20 mouse cellular contexts compared by ENCODE assay signal in genomic region chr7:121579497-121579896, GRCm38 (mm10).
DNase-seq lines count a peak whose midpoint lies in the region; ATAC-seq and TF ChIP-seq lines count a peak whose summit lies in the region.
"Had no signal": no experiment of that assay in that cellular context is flagged by ENCODE, and none has a peak within 500 bp of the region (broad histone marks: within the 10 kb centered on the region; RNA-seq: fewer than 3 reads in every experiment).

No protein-coding gene starts in this region.

- peak; percentile 33 for DNase-seq in embryonic facial prominence, embryonic 11.5 days (ENCODE audit: low spot score)
- DNase-seq in embryonic facial prominence, embryonic 10.5 days (ENCODE audit: low spot score): no peak
- DNase-seq in hindbrain, postnatal 0 days (ENCODE audit: low spot score): no peak
- peak; percentile 24 for DNase-seq in brain, adult 2 months (ENCODE audit: low read depth, low spot score)
- DNase-seq in mesoderm, embryonic 11.5 days (ENCODE audit: low read depth, low spot score): peak; percentile 68
- no peak for DNase-seq in left cerebral cortex, adult 18-20 months (ENCODE audit: low spot score in 2 of 2)
- no peak for DNase-seq in frontal cortex, postnatal 25 days (ENCODE audit: low spot score in 2 of 2)
- DNase-seq: adrenal gland, postnatal 14 days; cerebellum, postnatal 10 days; gastrocnemius, postnatal 25 days; heart, postnatal 4 days; kidney, adult 2 months; right cerebral cortex, adult 18-20 months; thymus, postnatal 36 days had no signal

- no peak for TF ChIP-seq CTCF in hindbrain, postnatal 0 days (IDR thresholded peaks at IDR 0.05; ENCODE audit: low read depth)

- no peak overlapping the region for H3K27ac ChIP-seq in embryonic facial prominence, embryonic 11.5 days (replicated peaks; ENCODE audit: low read depth, low read length)
- no peak overlapping the region for H3K27ac ChIP-seq in embryonic facial prominence, embryonic 10.5 days (replicated peaks)
- peak overlapping the region; percentile 64; the same call in 1 of the 2 replicates for H3K27ac ChIP-seq in hindbrain, embryonic 12.5 days
- no peak overlapping the region for H3K27ac ChIP-seq in hindbrain, postnatal 0 days
- H3K27ac ChIP-seq: embryonic facial prominence, embryonic 15.5 days; limb, embryonic 13.5 days; liver, embryonic 15.5 days; stomach, embryonic 15.5 days had no signal

- H3K36me3 ChIP-seq in embryonic facial prominence, embryonic 11.5 days (replicated peaks; ENCODE audit: control insufficient read depth, insufficient read depth, low read depth, low read length): no peaks in the 10 kb centered on the region
- H3K36me3 ChIP-seq in embryonic facial prominence, embryonic 10.5 days (replicated peaks): no peaks in the 10 kb centered on the region
- H3K36me3 ChIP-seq in hindbrain, embryonic 12.5 days: no peaks in the 10 kb centered on the region
- H3K36me3 ChIP-seq in hindbrain, postnatal 0 days (ENCODE audit: insufficient read depth, low read length): no peaks in the 10 kb centered on the region
- H3K36me3 ChIP-seq: embryonic facial prominence, embryonic 15.5 days; limb, embryonic 13.5 days; liver, embryonic 15.5 days; stomach, embryonic 15.5 days had no signal

- H3K4me1 ChIP-seq in embryonic facial prominence, embryonic 11.5 days (ENCODE audit: control insufficient read depth, insufficient read depth, low read length): no peaks in the 10 kb centered on the region
- peaks cover 10% of the 10 kb centered on the region; the same call in 1 of the 2 replicates for H3K4me1 ChIP-seq in embryonic facial prominence, embryonic 10.5 days
- no peaks in the 10 kb centered on the region for H3K4me1 ChIP-seq in hindbrain, embryonic 12.5 days
- no peaks in the 10 kb centered on the region for H3K4me1 ChIP-seq in hindbrain, postnatal 0 days (ENCODE audit: insufficient read depth, low read length)
- H3K4me1 ChIP-seq: embryonic facial prominence, embryonic 15.5 days; limb, embryonic 13.5 days; liver, embryonic 15.5 days; stomach, embryonic 15.5 days had no signal

- no peak overlapping the region for H3K9ac ChIP-seq in embryonic facial prominence, embryonic 11.5 days (replicated peaks; ENCODE audit: low read length)
- no peak overlapping the region for H3K9ac ChIP-seq in hindbrain, embryonic 12.5 days
- no peak overlapping the region for H3K9ac ChIP-seq in hindbrain, postnatal 0 days (replicated peaks; ENCODE audit: low read length)
- H3K9ac ChIP-seq: embryonic facial prominence, embryonic 15.5 days; limb, embryonic 13.5 days; liver, embryonic 15.5 days; stomach, embryonic 15.5 days had no signal

- H3K4me3 ChIP-seq in embryonic facial prominence, embryonic 11.5 days (ENCODE audit: low read depth, low read length): no peak overlapping the region
- no peak overlapping the region for H3K4me3 ChIP-seq in embryonic facial prominence, embryonic 10.5 days
- H3K4me3 ChIP-seq in hindbrain, embryonic 12.5 days: no peak overlapping the region
- no peak overlapping the region for H3K4me3 ChIP-seq in hindbrain, postnatal 0 days (ENCODE audit: low read length)
- H3K4me3 ChIP-seq: embryonic facial prominence, embryonic 15.5 days; limb, embryonic 13.5 days; liver, embryonic 15.5 days; stomach, embryonic 15.5 days had no signal

- no peak for ATAC-seq in embryonic facial prominence, embryonic 11.5 days (replicated peaks; ENCODE audit: insufficient number of reproducible peaks, low FRiP score, low TSS enrichment, low read depth)
- ATAC-seq in hindbrain, embryonic 12.5 days (ENCODE audit: low FRiP score): no peak
- ATAC-seq in hindbrain, postnatal 0 days: no peak

- no peak overlapping the region for H3K4me2 ChIP-seq in embryonic facial prominence, embryonic 11.5 days (ENCODE audit: low read depth, low read length)
- H3K4me2 ChIP-seq in hindbrain, embryonic 12.5 days (replicated peaks): no peak overlapping the region
- H3K4me2 ChIP-seq in hindbrain, postnatal 0 days (ENCODE audit: low read depth, low read length): no peak overlapping the region
- H3K4me2 ChIP-seq: embryonic facial prominence, embryonic 15.5 days; heart, embryonic 11.5 days; limb, embryonic 13.5 days; liver, embryonic 15.5 days; stomach, embryonic 15.5 days had no signal

- H3K27me3 ChIP-seq in embryonic facial prominence, embryonic 11.5 days (ENCODE audit: control insufficient read depth, insufficient read depth, low read length): no peaks in the 10 kb centered on the region
- no peaks in the 10 kb centered on the region for H3K27me3 ChIP-seq in embryonic facial prominence, embryonic 10.5 days (replicated peaks; ENCODE audit: low read depth, poor library complexity, severe bottlenecking)
- no peaks in the 10 kb centered on the region for H3K27me3 ChIP-seq in hindbrain, embryonic 12.5 days
- H3K27me3 ChIP-seq in hindbrain, postnatal 0 days (ENCODE audit: insufficient read depth, low read length): no peaks in the 10 kb centered on the region
- H3K27me3 ChIP-seq: embryonic facial prominence, embryonic 15.5 days; limb, embryonic 13.5 days; liver, embryonic 15.5 days; stomach, embryonic 15.5 days had no signal

- 67% methylated on average over 4 of the region's 4 CpGs for WGBS in embryonic facial prominence, embryonic 11.5 days
- WGBS in embryonic facial prominence, embryonic 10.5 days: 63% methylated on average over 4 of the region's 4 CpGs
- 26% methylated on average over 4 of the region's 4 CpGs for WGBS in hindbrain, embryonic 12.5 days
- 6% methylated on average over 4 of the region's 4 CpGs for WGBS in hindbrain, postnatal 0 days

- H3K9me3 ChIP-seq in embryonic facial prominence, embryonic 11.5 days (replicated peaks; ENCODE audit: control insufficient read depth, low read length): no peaks in the 10 kb centered on the region
- no peaks in the 10 kb centered on the region; the same call in 1 of the 2 replicates for H3K9me3 ChIP-seq in embryonic facial prominence, embryonic 10.5 days
- H3K9me3 ChIP-seq in hindbrain, embryonic 12.5 days (replicated peaks): no peaks in the 10 kb centered on the region
- H3K9me3 ChIP-seq in hindbrain, postnatal 0 days (ENCODE audit: low read length): no peaks in the 10 kb centered on the region
- H3K9me3 ChIP-seq: embryonic facial prominence, embryonic 15.5 days; limb, embryonic 13.5 days; liver, embryonic 15.5 days; stomach, embryonic 15.5 days had no signal

Comparison
In these comparisons a context has a peak if more than half of its experiments do, and no peak if none do; other contexts are left out.
1. DNase-seq: peak in embryonic facial prominence, embryonic 11.5 days (single experiment), brain, adult 2 months (single experiment) and mesoderm, embryonic 11.5 days (single experiment); none in embryonic facial prominence, embryonic 10.5 days (single experiment), hindbrain, postnatal 0 days (single experiment), left cerebral cortex, adult 18-20 months (0 of 2) and frontal cortex, postnatal 25 days (0 of 2).